Mouse (Mus musculus) gastrocnemius, postnatal 25 days (tissue): ENCODE results near the gene Clip4. TPM values are rescaled to one million over a fixed set of nuclear protein-coding genes. Genes with fewer than 3 reads are reported as not detected.
"Not testable (repeated sequence)": the region's sequence is repeated elsewhere in the genome, so short reads cannot be mapped to it uniquely, and the experiment has no call there.

Experiments
- DNase-seq: peaks from one replicate; pipeline ENCODE4 v3.0.0; 2022
- long read RNA-seq, 2 experiments: library from polyadenylated mRNA; stranded (forward); transcript quantifications; one replicate each; pipeline ENCODE4 v2.0.0; 2021
- total RNA-seq, 2 experiments: library from RNA; stranded (reverse); gene quantifications; 1 replicate in 1 of 2; 2 replicates in 1 of 2; pipeline ENCODE4 v1.2.3; 2021

The Clip4 gene
- total RNA-seq: 100 to 1,000 TPM; 116 to 121 TPM
- long read RNA-seq, experiment 1, partial matches to known transcripts: 8 of 29 reads
- long read RNA-seq, experiment 1, other reads (novel, unspliced or antisense): 21 of 29 reads
- long read RNA-seq, experiment 2, partial matches to known transcripts: 24 of 66 reads
- long read RNA-seq, experiment 2, other reads (novel, unspliced or antisense): 42 of 66 reads

GRCm38 (mm10) chr17:71768173-71768572 is at the start of gene Clip4:
Gene Clip4, plus strand, starts transcription at chr17:71768473.
- DNase-seq: not testable (repeated sequence)

- DNase-seq: no peak
These were observed 47.8 kb upstream of the Clip4 start for GRCm38 (mm10) chr17:71720434-71720833.

DNA sequence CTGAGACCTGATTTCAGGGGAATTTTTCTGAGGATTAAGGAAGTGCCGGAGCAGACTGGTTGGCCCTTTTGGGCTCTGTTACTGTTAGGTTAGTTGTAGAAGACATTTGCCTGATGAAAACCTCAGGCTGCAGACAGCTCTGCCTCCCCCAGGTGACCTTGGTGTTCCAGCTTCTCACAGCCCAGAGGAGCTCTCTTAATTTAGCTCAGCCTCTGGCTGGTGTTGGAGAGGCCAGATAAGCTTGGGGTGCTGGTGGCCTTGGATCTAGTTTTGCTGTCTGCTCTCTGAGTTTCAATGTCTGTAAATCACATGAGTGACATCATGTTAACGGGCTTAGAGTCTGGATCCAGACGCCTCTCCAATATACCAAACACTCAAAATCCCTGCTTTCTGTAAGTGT is 47.3 kb upstream of the Clip4 start:
- DNase-seq: peak; percentile 20

DNA sequence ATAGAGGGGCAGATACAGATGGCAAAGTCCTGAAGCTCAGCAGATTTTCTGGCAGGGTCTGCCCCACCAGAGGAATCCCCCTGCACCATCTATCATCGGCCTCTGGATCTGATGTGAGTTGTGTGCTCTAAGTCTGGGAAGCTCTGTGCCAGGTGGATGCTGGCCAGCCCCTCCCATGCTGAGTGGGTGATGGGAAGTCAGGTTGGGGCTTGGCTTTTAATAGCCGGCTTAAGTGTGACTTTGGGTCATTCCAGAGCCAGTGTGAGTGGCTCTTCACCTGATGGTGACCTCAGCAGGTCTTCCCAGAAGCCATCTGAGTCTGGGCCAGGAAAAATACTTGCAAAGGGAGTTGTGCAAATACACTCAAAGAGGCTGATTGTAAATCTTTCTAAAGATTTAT is 37.6 kb upstream of the Clip4 start:
- DNase-seq: peak; percentile 82

GRCm38 (mm10) chr17:71736442-71736841 is 31.8 kb upstream of the Clip4 start:
- DNase-seq: no peak

DNA sequence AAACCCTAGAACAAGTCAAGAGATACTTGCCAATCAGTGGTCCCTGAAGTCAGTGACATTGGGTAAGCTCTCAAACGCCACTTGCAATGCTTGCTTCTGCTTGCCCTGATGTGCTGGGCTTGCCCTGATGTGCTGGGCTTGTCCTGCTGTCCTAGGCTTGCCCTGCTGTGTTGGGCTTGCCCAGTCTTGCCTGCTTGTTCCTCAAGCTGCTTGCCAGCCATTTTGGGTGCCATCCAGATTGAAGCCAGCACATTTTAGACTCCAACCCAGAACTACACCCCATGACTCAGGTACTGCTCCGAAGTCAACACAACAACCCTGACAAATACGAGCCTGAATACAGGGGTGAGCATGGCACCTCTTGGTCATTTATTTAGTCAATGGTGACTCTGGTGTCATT is 26.1 kb upstream of the Clip4 start:
- DNase-seq: no peak

DNA sequence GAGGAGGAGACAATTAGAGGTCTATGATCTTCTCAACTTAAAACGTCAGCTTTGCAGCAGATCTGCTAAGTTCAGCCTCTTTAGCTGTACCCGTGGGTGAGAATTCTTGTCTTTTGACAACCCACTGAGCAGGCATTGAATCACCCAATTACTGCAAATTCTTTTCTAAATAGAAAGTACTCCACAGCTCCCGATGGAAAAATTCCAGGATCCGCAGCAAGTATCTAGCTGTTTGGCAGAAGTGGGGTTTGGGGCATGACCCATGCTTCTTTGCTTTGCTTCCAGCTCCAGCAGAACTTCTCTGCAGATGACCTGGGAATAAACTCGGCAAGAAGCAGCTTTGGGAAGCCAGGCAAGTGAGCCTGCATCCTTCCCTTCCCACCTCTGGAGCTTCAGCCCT is 25.3 kb upstream of the Clip4 start:
- DNase-seq: no peak

- no peak for DNase-seq
These were observed 22.2 kb upstream of the Clip4 start for GRCm38 (mm10) chr17:71746114-71746513.

DNA sequence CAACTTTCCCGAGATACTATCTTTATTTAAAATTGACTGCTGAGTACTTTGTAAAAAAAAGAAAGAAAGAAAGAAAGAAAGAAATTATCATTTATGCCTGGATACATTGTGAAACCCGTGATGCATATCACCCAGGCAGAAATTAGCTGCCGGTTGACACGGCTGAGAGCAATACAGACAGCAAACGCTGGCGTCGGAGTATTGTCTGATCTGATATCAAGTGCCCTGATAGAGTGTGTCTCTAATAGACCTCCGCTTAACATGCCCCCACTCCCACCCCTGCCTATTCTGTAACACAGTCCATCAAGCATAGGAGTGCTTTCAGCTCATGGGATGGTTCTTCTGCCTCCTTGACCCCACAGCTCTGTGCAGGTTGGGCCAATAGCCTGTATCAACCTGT is 20.7 kb upstream of the Clip4 start:
- DNase-seq: no peak

DNA sequence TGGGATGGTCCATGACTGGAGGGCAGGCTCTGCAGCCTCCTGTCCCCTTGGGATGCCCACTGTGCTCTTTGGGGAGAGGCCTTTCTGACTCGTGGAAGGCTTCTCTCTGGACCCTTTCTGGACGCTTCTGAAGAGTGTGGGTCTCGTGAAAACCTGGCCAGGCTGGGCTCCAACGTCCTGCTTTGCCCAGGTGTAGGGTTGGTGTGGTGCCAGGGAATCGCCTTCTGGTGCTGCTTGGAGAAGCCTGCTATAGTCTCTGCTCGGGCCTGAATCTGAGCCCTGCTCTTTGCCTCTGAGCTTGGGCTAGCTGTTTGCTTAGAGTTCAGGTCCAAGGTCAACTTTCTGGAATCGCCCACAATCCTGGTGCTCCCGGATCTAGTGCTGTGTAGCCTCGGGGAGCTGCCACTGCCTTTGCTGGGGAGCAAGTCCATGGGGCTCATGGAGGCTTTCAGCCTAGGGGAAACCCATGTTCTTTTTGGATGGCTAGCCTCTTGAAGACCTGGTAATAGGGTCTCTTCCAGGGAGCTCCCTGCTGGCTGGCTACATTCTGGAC is 18.6 kb upstream of the Clip4 start:
- no peak for DNase-seq

DNA sequence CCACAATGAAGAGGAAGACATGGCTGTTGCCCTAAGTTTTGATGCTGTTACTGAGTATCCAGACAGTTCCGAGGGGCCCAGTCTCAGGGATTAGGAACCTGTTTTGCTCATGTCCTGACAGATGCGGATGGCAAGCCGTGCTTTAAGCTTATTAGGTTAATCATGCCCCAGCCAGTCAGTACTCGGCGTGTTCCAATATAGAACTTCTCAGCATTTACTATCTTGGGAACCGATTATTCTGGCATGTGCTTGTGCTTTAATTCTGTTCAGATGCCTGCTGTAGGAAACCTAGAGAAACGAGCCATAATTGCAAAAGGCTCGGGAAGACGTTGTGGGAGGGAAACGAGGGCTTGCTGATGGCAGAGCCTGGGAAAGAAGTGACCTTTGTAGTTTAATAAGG is 15.4 kb upstream of the Clip4 start, which contains the start of gene Pcare:
TSS of gene Pcare (minus strand) at position 64 of the 400 bp plus-strand sequence.
- DNase-seq: no peak

GRCm38 (mm10) chr17:71760536-71760935 is 7.7 kb upstream of the Clip4 start:
- no peak for DNase-seq

DNA sequence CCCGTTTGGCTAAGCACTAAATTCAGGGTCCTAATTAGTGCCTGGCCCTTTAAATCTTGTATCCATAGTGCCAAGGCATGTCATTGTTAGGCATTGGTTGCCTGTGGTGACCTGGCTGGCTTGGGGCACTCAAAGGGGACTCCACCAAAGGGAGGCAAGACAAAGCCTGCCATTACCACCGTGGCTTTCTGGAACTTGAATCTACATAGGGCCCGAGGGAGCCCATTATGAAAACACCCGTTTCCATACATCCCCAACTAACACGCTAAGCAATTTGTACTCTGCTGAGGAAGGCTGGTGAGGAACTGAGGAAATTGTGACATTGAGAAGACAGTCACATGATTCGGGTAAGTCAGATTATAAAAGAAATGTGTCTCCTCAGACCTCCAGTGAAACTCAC is 1.3 kb downstream of the Clip4 start:
- no peak for DNase-seq

DNA sequence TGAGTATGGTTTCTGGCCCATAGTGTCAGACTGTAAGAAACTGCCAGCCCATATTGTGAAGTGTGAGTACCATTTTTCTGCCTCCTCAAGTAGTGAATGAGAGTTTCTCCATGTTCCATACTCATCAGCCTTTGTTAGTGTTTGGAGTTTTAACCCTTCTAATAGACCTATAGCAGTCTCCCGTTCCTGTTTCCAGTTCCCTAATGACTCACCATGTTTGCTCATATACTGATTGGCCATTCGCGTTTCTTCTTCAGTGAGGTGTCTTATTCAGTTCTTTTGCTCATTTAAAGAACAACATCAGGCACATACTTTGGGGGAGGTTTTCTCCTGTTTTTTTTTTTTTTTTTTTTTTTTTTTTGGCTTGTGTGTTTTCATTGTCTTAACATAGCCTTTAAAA is 2.4 kb downstream of the Clip4 start:
- no peak for DNase-seq

- DNase-seq: no peak
These were observed 5.9 kb downstream of the Clip4 start for GRCm38 (mm10) chr17:71774173-71774572.

DNA sequence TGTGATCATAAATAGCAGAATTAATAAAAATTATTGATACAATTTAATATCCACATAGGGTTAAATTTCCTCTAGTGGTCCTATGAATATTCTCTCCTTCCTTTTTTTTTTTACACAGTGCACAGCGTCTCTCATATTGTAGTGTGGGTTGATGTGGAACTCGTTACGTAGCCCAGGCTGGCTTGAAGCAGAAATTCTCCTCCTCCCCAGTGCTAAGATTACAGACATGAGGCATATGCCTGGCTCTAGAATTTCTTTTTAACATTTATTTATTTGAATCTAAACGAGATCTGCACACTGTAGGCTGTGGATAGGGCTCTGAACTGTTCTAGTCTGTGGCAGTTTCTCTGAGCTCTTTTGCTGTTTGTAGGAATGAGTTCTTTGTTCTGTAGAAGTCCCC is 7.0 kb downstream of the Clip4 start:
- DNase-seq: no peak

DNA sequence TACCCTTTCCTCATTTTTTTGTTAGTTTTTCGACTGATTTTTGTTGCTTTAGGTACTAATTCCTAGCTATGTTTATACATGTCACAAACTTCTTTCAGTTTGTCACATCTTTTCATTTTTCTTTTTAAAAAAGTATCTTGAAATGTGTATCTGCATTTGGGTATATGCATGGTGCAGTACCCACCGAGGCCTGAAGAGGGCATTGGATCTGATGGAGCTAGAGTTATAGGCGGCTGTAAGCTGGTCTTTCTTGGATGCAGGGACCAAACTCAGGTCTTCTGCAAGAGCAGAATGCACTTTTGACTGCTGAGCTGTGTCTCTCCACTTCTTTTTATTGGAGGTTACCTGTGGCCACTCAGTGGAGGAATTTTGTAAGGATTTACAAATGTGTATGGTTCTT is 10.4 kb downstream of the Clip4 start:
- DNase-seq: no peak

GRCm38 (mm10) chr17:71780490-71780889 is 12.2 kb downstream of the Clip4 start:
- DNase-seq: no peak

GRCm38 (mm10) chr17:71780945-71781344 is 12.7 kb downstream of the Clip4 start:
- no peak for DNase-seq

GRCm38 (mm10) chr17:71782242-71782698 is 14.0 kb downstream of the Clip4 start:
- DNase-seq: no peak

- peak; percentile 19 for DNase-seq
These were observed 14.6 kb downstream of the Clip4 start for GRCm38 (mm10) chr17:71782699-71783365.

DNA sequence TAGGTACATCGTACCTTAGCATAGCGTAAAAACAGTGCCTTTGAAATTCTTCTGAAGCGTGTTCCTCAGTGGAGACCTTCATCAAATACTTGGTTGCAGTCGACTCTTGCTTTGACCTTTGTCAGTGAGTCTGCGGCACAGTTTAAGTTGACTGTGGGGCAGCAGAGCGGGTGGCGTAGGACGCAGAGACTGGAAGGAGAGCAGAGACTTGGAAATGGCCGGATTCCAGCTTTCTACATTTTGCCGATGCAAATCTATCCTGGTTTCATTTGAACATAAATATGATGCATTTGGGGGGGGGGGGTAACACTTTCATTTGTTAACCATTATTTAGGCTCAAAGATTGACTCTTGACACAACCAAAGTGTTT is 15.1 kb downstream of the Clip4 start:
- DNase-seq: no peak

GRCm38 (mm10) chr17:71786456-71786855 is 18.2 kb downstream of the Clip4 start:
- no peak for DNase-seq

DNA sequence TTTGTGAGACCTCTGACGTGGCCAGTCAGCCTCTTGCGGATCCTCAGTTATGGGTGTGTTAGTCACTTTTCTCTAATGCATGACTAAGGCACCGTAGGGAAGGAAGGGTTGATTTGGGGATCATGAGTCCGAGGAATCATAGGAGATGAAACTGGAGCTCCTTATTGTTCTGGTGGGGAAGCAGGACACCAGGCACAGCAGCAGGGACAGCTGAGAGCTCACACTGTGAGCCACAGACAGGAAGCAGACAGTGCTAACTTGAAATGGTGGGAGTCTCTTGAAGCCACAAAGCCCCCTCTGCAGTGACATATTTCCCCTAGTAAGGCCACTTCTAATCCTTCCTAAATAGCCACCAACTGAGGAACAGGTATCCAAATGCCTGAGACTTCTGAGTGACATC is 22.8 kb downstream of the Clip4 start:
- DNase-seq: no peak
